Mouse (Mus musculus) heart, embryonic 16.5 days (tissue): ENCODE measurements around the gene Exoc4. TPM values are rescaled to one million over a fixed set of nuclear protein-coding genes. Genes with fewer than 3 reads are reported as not detected.

Experiments used
- ATAC-seq: fragments of 200-750 bp; cut with Nextera tagmentation; replicated peaks from 2 replicates; pipeline ENCODE4 v1.8.0; 2017; ENCODE audit warnings: moderate number of reproducible peaks; ENCODE audit not compliant: insufficient read depth, low FRiP score; ENCODE audit errors: extremely low read depth
- H3K27ac ChIP-seq: fragments of 300-500 bp; sonication (generic); 2 replicates; pipeline ENCODE4 v1.5.1; 2014; ENCODE audit warnings: mild to moderate bottlenecking, low read length, control low read depth, moderate library complexity
- H3K27me3 ChIP-seq: fragments of 300-500 bp; sonication (generic); 2 replicates; pipeline ENCODE4 v1.6.1; 2014; ENCODE audit warnings: low read length, mixed read lengths; ENCODE audit not compliant: control insufficient read depth, insufficient read depth
- H3K36me3 ChIP-seq: fragments of 300-500 bp; sonication (generic); 2 replicates; pipeline ENCODE4 v1.6.1; 2014; ENCODE audit not compliant: control insufficient read depth, insufficient read depth
- H3K4me1 ChIP-seq: fragments of 300-500 bp; sonication (generic); 2 replicates; pipeline ENCODE4 v1.6.1; 2014; ENCODE audit warnings: low read length, mixed read lengths; ENCODE audit not compliant: control insufficient read depth, insufficient read depth
- H3K4me2 ChIP-seq: fragments of 300-500 bp; sonication (generic); 2 replicates; pipeline ENCODE4 v1.6.1; 2014; ENCODE audit warnings: low read depth, mild to moderate bottlenecking, control low read depth, low read length
- H3K4me3 ChIP-seq: fragments of 300-500 bp; sonication (generic); 2 replicates; pipeline ENCODE4 v1.5.1; 2014; ENCODE audit warnings: mild to moderate bottlenecking, control low read depth, low read length
- H3K9ac ChIP-seq: fragments of 300-500 bp; sonication (generic); 2 replicates; pipeline ENCODE4 v1.6.1; 2014; ENCODE audit warnings: low read length, control low read depth
- H3K9me3 ChIP-seq: fragments of 300-500 bp; sonication (generic); replicated peaks from 2 replicates; pipeline ENCODE4 v1.6.1; 2016; ENCODE audit warnings: low read length; ENCODE audit not compliant: control insufficient read depth
- WGBS: fragments of 180-500 bp; shearing (Covaris S2); extraction: QIAGEN DNeasy Blood & Tissue Kit; methylation state at CpG from one replicate; pipeline ENCODE4 v1.1.7; 2014; 5-methylcytosine and 5-hydroxymethylcytosine counted together
- polyA plus RNA-seq: library from polyadenylated mRNA; unstranded; fragments of >200 nt; fragmentation: Nextera tagmentation; extraction: Ambion mirVana; gene quantifications from 2 replicates; pipeline ENCODE4 v1.2.1, GENCODE M21; 2015

Gene Exoc4
- polyA plus RNA-seq, 1 experiment from 2014 or later, result 35.1 TPM

- Histone ChIP-seq H3K27me3 (no peaks in the 10 kb centered on the region), H3K4me3 (no peak overlapping the region), H3K9me3 (no peaks in the 10 kb centered on the region; the same call in 1 of the 2 replicates), H3K36me3 (no peaks in the 10 kb centered on the region), H3K9ac (no peak overlapping the region), H3K4me2 (no peak overlapping the region), H3K4me1 (peaks cover 10% of the 10 kb centered on the region), H3K27ac (no peak overlapping the region)
- ATAC-seq, result no peak
- 87% methylated on average over 3 of the region's 3 CpGs for WGBS
These were observed 661.8 kb downstream of the Exoc4 start for GRCm38 (mm10) chr6:33910671-33911070.

DNA sequence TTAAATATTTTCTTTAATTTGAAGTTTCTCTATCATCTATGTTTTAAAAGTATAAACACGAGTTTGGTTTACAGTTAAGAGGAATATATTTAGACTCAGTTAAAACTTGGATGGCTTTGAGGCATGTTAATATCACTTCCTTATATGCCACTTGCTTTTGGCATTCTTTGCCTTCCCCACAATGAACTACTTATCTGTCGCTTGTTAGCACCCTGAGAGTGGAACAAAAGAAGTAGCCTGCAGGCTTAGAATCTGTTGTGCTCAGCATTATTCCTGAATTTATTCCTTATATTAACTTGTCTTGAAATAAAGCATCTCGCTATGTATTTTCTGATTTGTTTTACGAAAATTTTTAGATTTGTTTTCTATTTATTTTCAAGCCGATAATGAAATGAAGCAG lies 664.2 kb downstream of the Exoc4 start:
- no peak; the same call in 1 of the 2 replicates for ATAC-seq
- H3K27me3 ChIP-seq, result no peaks in the 10 kb centered on the region
- no peak overlapping the region for H3K4me3 ChIP-seq
- H3K4me2 ChIP-seq, result no peak overlapping the region; the same call in 1 of the 2 replicates
- H3K27ac ChIP-seq, result peak overlapping the region; percentile 80
- WGBS, result 54% methylated on average over 5 of the region's 5 CpGs
- no peaks in the 10 kb centered on the region for H3K36me3 ChIP-seq
- peaks cover 5% of the 10 kb centered on the region; the same call in 1 of the 2 replicates for H3K9me3 ChIP-seq
- peaks cover 10% of the 10 kb centered on the region for H3K4me1 ChIP-seq
- H3K9ac ChIP-seq, result no peak overlapping the region

- H3K4me2 ChIP-seq, result peak overlapping the region; percentile 10; the same call in 1 of the 2 replicates
- H3K4me3 ChIP-seq, result no peak overlapping the region
- peaks cover 5% of the 10 kb centered on the region; the same call in 1 of the 2 replicates for H3K9me3 ChIP-seq
- WGBS, result 65% methylated on average over 8 of the region's 8 CpGs
- H3K27ac ChIP-seq, result peak overlapping the region; percentile 57; the same call in 1 of the 2 replicates
- no peak for ATAC-seq
- H3K4me1 ChIP-seq, result peaks cover 10% of the 10 kb centered on the region
- H3K27me3 ChIP-seq, result no peaks in the 10 kb centered on the region
- H3K36me3 ChIP-seq, result no peaks in the 10 kb centered on the region
- H3K9ac ChIP-seq, result no peak overlapping the region
These were observed 664.6 kb downstream of the Exoc4 start for GRCm38 (mm10) chr6:33913486-33913885.

DNA sequence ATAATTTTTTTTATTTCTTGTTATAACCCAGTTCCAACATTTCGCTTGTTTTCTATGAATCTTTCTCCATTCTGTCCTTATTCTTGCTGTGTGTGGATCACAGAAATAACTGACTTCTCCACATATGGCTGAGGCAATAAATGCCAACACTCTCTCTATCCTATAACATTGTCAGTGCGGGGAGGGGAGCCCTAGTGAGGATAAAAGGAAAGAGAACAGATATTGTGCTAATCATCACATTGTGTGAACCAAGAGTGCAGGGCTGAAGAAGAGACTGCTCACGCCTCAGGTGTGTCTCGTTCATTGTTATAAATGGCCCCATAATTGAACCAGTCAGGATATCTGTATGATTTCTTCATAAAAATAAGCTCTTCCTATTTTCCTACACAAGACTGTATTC lies 665.1 kb downstream of the Exoc4 start:
- Histone ChIP-seq H3K9me3 (peaks cover 5% of the 10 kb centered on the region; the same call in 1 of the 2 replicates), H3K4me2 (no peak overlapping the region), H3K9ac (no peak overlapping the region), H3K27ac (no peak overlapping the region), H3K4me1 (peaks cover 10% of the 10 kb centered on the region), H3K36me3 (no peaks in the 10 kb centered on the region), H3K27me3 (no peaks in the 10 kb centered on the region), H3K4me3 (no peak overlapping the region)
- no peak for ATAC-seq
- WGBS, result 84% methylated on average over 4 of the region's 4 CpGs

- no peak overlapping the region for H3K9ac ChIP-seq
- H3K4me1 ChIP-seq, result no peaks in the 10 kb centered on the region
- H3K4me3 ChIP-seq, result no peak overlapping the region
- H3K36me3 ChIP-seq, result no peaks in the 10 kb centered on the region; the same call in 1 of the 2 replicates
- ATAC-seq, result no peak
- no peaks in the 10 kb centered on the region for H3K27me3 ChIP-seq
- WGBS, result 93% methylated on average over 2 of the region's 2 CpGs
- H3K4me2 ChIP-seq, result no peak overlapping the region
- H3K27ac ChIP-seq, result no peak overlapping the region
- no peaks in the 10 kb centered on the region for H3K9me3 ChIP-seq
These were observed 674.7 kb downstream of the Exoc4 start for GRCm38 (mm10) chr6:33923571-33923970.

GRCm38 (mm10) chr6:33924888-33925287 lies 676.0 kb downstream of the Exoc4 start:
- no peak for ATAC-seq
- Histone ChIP-seq H3K36me3 (no peaks in the 10 kb centered on the region; the same call in 1 of the 2 replicates), H3K27ac (no peak overlapping the region), H3K27me3 (no peaks in the 10 kb centered on the region), H3K4me2 (no peak overlapping the region), H3K4me3 (no peak overlapping the region), H3K4me1 (peaks cover 4% of the 10 kb centered on the region), H3K9me3 (no peaks in the 10 kb centered on the region), H3K9ac (no peak overlapping the region)
- WGBS, result 88% methylated on average over 4 of the region's 4 CpGs

DNA sequence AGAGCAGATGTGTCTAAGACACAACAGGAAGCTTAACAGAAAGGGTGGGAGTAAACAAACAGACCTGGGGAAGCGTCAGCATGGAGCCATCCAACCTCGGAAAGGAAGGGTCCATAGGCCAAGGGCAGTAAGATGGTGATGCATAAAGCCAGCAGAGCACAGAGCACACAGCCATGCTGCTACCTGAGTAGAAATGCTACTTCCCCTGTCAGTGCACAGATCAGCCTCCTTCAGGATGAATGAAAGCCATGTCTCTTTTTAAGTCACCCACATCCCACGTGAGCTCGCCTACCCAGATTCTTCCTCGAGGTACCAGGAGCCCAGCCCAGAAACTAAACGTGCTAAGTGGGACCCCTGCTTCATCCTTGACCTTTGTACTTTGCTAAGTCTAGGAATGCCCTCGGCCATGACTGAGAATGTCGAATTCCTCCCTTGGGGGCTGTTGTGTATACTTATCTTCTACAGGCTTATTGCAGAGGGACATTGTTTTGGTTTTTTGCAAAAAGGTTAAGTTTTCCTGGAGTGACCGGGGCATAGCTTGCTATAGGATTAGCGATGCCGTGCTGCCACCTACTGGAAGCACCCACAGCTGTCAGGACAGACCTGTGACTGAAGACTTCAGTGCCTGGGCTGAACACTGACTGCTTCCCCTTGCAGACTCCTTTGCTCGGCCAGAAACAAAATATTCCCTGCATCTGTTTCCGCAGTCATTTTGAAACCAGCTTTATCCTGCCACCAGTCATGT lies 680.6 kb downstream of the Exoc4 start:
- H3K36me3 ChIP-seq, result no peaks in the 10 kb centered on the region
- peak; percentile 89 for ATAC-seq
- peak overlapping the region; percentile 33 for H3K4me2 ChIP-seq
- peak overlapping the region; percentile 49 for H3K9ac ChIP-seq
- no peak overlapping the region; the same call in 1 of the 2 replicates for H3K4me3 ChIP-seq
- no peaks in the 10 kb centered on the region for H3K9me3 ChIP-seq
- no peaks in the 10 kb centered on the region for H3K27me3 ChIP-seq
- 15% methylated on average over 13 of the region's 13 CpGs for WGBS
- peak overlapping the region; percentile 51 for H3K27ac ChIP-seq
- peaks cover 9% of the 10 kb centered on the region for H3K4me1 ChIP-seq

DNA sequence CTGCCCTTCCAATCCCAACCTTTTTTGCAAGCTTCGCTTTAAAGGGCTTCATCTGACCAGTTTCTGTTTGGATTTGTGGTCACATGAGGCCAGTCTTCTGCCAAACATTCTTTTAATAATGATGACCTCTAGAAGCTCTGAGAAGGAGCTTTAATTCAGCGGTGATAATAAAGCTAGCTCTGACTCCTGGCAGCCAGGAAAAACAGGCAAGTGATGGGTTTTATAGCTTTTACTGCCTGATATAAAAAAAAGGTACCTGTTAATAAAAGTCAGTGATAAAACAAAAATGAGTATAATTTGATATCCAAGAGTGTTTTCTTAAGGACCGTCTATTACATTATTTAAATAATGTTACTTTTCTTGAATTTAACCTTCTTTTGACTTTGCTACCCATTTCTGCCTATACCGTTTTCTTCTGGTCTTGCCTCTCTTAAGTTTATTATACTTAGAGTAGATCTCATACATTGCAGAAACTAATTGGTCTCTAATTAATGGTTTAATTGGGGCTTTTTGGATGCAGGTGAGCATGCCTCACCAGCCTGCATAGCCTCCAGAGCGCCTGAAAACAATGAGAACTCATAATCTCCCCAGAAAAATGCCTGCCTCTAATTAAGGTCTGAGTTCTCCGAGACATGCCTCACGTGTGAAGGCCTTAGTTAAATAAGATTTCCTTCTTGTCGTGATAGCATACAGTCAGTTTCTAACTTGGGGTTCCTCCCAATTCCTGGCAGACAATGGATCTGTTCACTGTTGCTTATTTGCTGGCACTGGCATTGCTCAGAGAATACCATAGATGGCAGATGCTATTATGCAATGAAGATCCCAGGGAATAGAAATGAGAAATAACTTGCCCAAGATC lies 681.4 kb downstream of the Exoc4 start:
- ATAC-seq, result no peak
- Histone ChIP-seq H3K4me3 (no peak overlapping the region; the same call in 1 of the 2 replicates), H3K27me3 (no peaks in the 10 kb centered on the region), H3K36me3 (no peaks in the 10 kb centered on the region), H3K9ac (peak overlapping the region; percentile 34), H3K4me1 (peaks cover 9% of the 10 kb centered on the region), H3K27ac (peak overlapping the region; percentile 51), H3K9me3 (no peaks in the 10 kb centered on the region), H3K4me2 (peak overlapping the region; percentile 28)
- 64% methylated on average over 8 of the region's 8 CpGs for WGBS

- Histone ChIP-seq H3K4me1 (peaks cover 15% of the 10 kb centered on the region), H3K27ac (no peak overlapping the region), H3K36me3 (no peaks in the 10 kb centered on the region), H3K9ac (no peak overlapping the region), H3K9me3 (no peaks in the 10 kb centered on the region; the same call in none of the 2 replicates), H3K4me2 (no peak overlapping the region), H3K27me3 (no peaks in the 10 kb centered on the region), H3K4me3 (no peak overlapping the region)
- WGBS, result 91% methylated on average over 4 of the region's 4 CpGs
- ATAC-seq, result no peak
These were observed 689.0 kb downstream of the Exoc4 start for GRCm38 (mm10) chr6:33937906-33938305.
